Mouse (Mus musculus): ENCODE results near the gene March10. TPM values are rescaled to one million over a fixed set of nuclear protein-coding genes. Genes with fewer than 3 reads are reported as not detected.

March10 gene
- polyA plus RNA-seq, 1 experiment: 0.87 TPM

DNA sequence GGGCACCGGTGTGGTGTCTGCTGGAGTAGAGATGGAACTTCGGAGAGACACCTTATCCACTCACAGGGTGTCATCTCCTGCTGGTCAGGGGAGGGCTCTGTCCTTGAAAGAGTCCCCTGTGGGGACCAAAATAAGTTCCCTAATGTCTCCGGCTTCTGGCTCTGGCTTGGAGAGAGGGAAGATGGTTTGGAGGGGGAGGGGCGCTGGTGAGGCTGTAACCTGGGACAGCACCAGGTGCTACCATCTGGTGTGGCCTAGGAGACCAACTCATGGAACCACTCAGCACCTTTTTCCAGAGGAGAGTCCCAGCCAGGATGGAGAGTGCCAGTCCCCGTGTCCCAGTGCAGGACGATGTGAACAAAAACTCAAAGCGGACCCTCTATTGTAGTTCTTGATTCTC, 105.9 kb downstream of the March10 start:
- H3K27me3 ChIP-seq (replicated peaks): peaks cover 70% of the 10 kb centered on the region
- no peaks in the 10 kb centered on the region for H3K9me3 ChIP-seq
- TF ChIP-seq GATA1 (IDR thresholded peaks at IDR 0.05; ENCODE audit: borderline replicate concordance, low read length): no peak
- no peak for TF ChIP-seq FLI1 (IDR thresholded peaks at IDR 0.05; ENCODE audit: low read length)
- peaks cover 14% of the 10 kb centered on the region for H3K4me1 ChIP-seq
- no peaks in the 10 kb centered on the region for H3K36me3 ChIP-seq (replicated peaks; ENCODE audit: low read length)
- H3K4me3 ChIP-seq (replicated peaks): no peak overlapping the region

DNA sequence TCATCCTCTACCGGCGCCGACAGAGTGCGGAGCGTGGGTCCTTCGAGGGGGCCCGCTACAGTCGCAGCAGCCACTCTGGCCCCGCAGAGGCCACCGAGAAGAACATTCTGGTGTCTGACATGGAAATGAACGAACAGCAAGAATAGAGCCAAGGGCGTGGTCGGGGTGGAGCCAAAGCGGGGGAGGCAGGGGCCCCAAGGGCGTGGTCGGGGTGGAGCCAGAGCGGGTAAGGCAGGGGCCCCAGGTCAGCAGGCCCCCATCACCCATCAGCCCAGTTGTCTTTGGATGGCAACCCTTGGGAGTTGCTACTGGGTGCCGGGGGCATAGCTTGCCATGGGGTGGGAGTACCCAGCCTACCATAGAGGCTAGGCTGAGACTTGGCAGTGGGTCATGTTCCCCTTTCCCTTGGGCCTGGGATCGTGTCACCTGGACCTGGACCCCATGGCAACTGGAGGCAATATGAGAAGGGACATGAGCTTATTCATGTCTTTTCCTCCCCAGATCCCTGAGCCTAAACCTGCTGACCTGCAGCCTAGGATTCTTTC, 106.7 kb downstream of the March10 start:
- no peak for TF ChIP-seq GATA1 (IDR thresholded peaks at IDR 0.05; ENCODE audit: borderline replicate concordance, low read length)
- no peak for TF ChIP-seq FLI1 (IDR thresholded peaks at IDR 0.05; ENCODE audit: low read length)
- peaks cover 14% of the 10 kb centered on the region for H3K4me1 ChIP-seq
- no peak overlapping the region for H3K4me3 ChIP-seq (replicated peaks)

DNA sequence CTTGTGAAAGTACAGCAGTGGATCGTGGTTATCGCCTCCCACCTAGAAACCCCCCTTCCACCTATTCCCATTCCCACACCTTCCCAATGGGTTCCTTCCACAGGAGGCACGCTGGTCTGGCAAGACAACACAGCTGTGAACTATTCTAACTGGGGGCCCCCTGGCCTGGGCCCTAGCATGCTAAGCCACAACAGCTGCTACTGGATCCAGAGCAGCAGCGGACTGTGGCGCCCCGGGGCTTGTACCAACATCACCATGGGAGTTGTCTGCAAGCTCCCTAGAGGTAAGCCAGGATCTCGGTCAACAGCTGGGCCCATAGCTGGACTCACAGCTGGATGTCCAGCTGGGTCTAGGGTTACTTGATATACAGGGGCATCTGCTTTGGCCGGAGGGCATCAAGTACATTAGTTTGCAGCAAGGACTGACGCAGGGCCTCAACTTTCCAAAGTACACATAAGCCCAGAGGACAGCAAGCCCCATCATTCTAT, 108.0 kb downstream of the March10 start:
- peaks cover 14% of the 10 kb centered on the region for H3K4me1 ChIP-seq
- no peak overlapping the region for H3K4me3 ChIP-seq (replicated peaks)
- H3K9me3 ChIP-seq: no peaks in the 10 kb centered on the region
- H3K27me3 ChIP-seq (replicated peaks): peaks cover 53% of the 10 kb centered on the region
- H3K36me3 ChIP-seq (replicated peaks; ENCODE audit: low read length): no peaks in the 10 kb centered on the region
- TF ChIP-seq GATA1 (IDR thresholded peaks at IDR 0.05; ENCODE audit: borderline replicate concordance, low read length) (no peak), FLI1 (IDR thresholded peaks at IDR 0.05; ENCODE audit: low read length) (no peak)

More for the DNA sequence above, 106.7 kb downstream of the March10 start:
- Histone ChIP-seq H3K36me3 (replicated peaks; ENCODE audit: low read length) (no peaks in the 10 kb centered on the region), H3K9me3 (no peaks in the 10 kb centered on the region), H3K27me3 (replicated peaks) (peaks cover 65% of the 10 kb centered on the region)

DNA sequence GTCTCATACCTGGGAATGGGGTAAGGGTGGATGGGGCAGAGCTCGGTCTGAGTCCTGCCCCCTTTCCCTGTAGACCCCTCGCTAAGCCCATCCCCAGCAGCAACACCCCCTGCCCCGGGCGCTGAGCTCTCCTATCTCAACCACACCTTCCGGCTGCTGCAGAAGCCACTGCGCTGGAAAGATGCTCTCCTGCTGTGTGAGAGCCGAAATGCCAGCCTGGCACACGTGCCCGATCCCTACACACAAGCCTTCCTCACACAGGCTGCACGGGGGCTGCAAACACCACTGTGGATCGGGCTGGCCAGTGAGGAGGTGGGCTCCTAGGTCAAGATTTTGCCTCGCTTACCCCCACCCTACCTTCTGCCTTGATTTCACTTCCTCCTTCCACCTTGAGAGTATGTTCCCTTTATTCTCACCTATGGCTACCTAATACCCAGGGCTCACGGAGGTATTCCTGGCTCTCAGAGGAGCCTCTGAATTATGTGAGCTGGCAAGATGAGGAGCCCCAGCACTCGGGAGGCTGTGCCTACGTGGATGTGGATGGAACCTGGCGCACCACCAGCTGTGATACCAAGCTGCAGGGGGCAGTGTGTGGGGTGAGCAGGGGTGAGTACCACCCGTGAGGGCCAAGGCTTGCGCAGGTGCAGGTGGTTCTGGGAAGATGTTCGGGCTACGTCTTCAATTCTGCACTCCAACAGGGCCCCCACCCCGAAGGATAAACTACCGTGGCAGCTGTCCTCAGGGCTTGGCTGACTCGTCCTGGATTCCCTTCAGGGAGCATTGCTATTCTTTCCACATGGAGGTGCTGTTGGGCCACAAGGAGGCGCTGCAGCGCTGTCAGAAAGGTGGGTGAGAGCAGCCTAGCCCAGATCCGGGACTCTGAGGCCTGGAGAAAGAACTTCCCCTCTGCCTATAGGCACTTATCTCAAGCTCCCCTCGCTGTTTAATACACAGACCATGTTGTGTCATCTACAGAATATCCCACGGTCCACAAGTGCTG, 109.1 kb downstream of the March10 start:
- no peaks in the 10 kb centered on the region for H3K36me3 ChIP-seq (replicated peaks; ENCODE audit: low read length)

DNA sequence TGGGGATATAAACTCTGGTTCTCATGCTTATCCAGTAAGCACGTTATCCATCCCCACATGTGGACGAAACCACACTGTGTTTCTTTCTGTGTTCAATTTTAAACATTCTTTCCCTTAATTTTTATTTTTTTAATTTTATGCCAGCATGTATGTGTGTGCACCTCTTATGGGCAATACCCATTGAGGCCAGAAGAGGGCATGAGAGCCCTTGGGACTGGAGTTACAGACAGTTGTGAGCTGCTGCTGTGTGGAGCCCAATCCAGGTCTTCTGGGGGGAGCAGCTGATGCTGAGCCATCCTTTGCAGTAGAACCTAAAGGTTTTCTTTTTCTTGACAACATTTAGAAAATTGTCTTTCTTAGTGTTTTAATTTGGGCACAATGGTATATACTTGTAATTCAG, 111.3 kb downstream of the March10 start:
- Histone ChIP-seq H3K27me3 (replicated peaks) (peaks cover 45% of the 10 kb centered on the region), H3K4me1 (peaks cover 14% of the 10 kb centered on the region), H3K4me3 (replicated peaks) (no peak overlapping the region), H3K36me3 (replicated peaks; ENCODE audit: low read length) (no peaks in the 10 kb centered on the region), H3K9me3 (no peaks in the 10 kb centered on the region)
- TF ChIP-seq FLI1 (IDR thresholded peaks at IDR 0.05; ENCODE audit: low read length): no peak
- TF ChIP-seq GATA1 (IDR thresholded peaks at IDR 0.05; ENCODE audit: borderline replicate concordance, low read length): no peak

More for the DNA sequence above, 109.1 kb downstream of the March10 start:
- peak overlapping the region; percentile 81 for H3K4me3 ChIP-seq (replicated peaks)
- H3K4me1 ChIP-seq: peaks cover 14% of the 10 kb centered on the region
- TF ChIP-seq GATA1 (IDR thresholded peaks at IDR 0.05; ENCODE audit: borderline replicate concordance, low read length) (no peak), FLI1 (IDR thresholded peaks at IDR 0.05; ENCODE audit: low read length) (no peak)
- peaks cover 51% of the 10 kb centered on the region for H3K27me3 ChIP-seq (replicated peaks)
- H3K9me3 ChIP-seq: no peaks in the 10 kb centered on the region

DNA sequence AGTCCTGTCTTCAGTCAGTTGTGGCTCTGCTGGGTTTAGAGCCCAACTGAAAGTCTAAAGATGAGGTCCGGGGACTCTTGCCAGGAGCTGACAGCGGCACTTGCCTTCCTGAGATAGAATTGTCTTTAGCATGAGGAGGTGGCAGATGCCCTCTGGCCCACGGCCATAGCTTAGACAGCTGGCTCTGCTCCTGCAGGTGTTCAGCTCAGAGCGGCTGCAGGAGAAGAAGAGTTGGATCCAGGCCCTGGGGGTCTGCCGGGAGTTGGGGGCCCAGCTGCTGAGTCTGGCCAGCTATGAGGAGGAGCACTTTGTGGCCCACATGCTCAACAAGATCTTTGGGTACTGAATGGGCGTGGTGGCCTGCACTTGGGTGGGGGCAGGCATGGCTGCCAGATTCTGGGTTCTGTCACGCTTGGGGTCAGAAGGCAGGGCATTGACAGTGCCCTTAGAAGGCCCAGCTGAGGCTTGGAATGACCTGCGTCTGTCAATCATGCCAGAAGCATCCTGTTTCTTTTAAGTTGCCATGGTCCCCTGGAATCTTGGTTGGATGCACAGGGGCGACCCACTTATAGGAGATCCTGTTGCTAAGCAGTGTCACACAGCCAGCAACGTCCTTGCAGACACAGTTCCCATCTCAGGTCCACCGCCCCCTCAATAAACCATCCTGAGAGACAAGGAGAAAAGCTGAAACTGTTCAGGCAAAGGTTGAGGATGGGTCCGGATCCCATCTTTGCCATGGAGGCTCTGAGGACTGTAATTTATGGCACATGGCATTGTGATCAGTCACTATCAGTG, 117.7 kb downstream of the March10 start:
- no peaks in the 10 kb centered on the region for H3K9me3 ChIP-seq
- no peak overlapping the region for H3K4me3 ChIP-seq (replicated peaks)
- H3K36me3 ChIP-seq (replicated peaks; ENCODE audit: low read length): no peaks in the 10 kb centered on the region
- peaks cover 60% of the 10 kb centered on the region for H3K27me3 ChIP-seq (replicated peaks)
- TF ChIP-seq FLI1 (IDR thresholded peaks at IDR 0.05; ENCODE audit: low read length) (no peak), GATA1 (IDR thresholded peaks at IDR 0.05; ENCODE audit: borderline replicate concordance, low read length) (no peak)
- H3K4me1 ChIP-seq: no peaks in the 10 kb centered on the region

DNA sequence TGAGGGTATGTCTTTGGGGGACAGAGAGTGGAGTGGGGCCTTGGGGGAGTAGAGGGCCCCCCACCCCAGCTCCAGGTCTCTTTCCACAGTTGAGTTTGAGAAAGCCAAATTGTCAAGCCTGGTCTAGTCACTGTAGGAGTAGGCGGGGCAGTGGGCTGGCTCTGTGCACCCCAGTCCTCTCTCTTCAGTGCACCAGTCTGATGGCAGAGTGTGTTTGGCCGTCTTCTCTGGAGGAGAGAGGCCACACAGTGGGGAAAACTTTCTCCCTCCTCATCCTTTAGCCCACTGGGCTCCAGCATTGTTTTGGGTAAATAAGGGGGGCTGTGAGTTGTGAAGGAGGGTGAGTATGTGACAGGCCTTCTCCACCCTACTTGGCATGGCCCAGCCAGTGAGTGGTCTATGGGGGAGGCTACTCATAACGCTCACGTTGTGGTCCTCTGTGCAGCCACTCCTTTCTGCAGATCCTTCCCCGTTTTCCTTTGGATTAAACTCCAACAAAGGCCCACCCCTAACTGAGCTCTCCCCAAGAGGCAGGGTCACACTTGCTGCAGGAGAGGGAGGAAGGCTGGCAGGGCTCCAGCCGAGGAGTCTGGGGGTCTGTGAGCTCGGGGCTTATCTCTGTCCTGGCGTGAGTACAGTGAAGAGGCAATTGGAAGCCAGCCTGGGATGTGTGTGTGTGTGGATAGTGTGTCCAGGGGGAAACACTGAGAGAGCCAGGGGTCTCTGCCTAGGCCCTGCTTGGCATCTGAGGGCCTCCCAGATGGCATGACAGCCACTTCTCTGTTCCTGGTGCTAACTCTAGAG, 122.5 kb downstream of the March10 start:
- no peak overlapping the region for H3K4me3 ChIP-seq (replicated peaks)
- TF ChIP-seq FLI1 (IDR thresholded peaks at IDR 0.05; ENCODE audit: low read length) (no peak), GATA1 (IDR thresholded peaks at IDR 0.05; ENCODE audit: borderline replicate concordance, low read length) (no peak)
- H3K9me3 ChIP-seq: no peaks in the 10 kb centered on the region
- H3K36me3 ChIP-seq (replicated peaks; ENCODE audit: low read length): no peaks in the 10 kb centered on the region
- H3K4me1 ChIP-seq: no peaks in the 10 kb centered on the region
- peaks cover 71% of the 10 kb centered on the region for H3K27me3 ChIP-seq (replicated peaks)

DNA sequence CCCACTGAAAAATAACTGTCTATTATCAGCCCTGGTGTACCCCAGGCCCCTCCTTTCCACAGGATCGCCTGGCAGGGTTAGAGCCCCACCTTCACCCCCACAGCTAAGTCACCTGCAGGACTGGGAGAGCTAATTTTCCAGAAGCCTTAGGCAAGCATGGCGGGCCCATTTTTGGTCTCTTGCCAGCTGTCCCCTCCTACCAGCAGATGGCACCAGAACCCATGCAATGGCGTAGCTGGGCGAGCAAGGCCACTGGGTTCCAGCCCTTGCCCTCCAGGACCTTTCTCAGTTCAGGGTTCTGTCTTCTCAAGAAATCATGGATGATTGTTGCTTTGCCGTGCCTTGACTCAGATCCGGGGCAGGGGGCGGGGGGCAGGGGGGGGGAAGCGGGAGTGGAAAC, 124.1 kb downstream of the March10 start:
- H3K4me1 ChIP-seq: no peaks in the 10 kb centered on the region
- H3K36me3 ChIP-seq (replicated peaks; ENCODE audit: low read length): no peaks in the 10 kb centered on the region
- H3K27me3 ChIP-seq (replicated peaks): peaks cover 75% of the 10 kb centered on the region
- no peak overlapping the region for H3K4me3 ChIP-seq (replicated peaks)
- TF ChIP-seq FLI1 (IDR thresholded peaks at IDR 0.05; ENCODE audit: low read length) (no peak), GATA1 (IDR thresholded peaks at IDR 0.05; ENCODE audit: borderline replicate concordance, low read length) (no peak)
- no peaks in the 10 kb centered on the region for H3K9me3 ChIP-seq

DNA sequence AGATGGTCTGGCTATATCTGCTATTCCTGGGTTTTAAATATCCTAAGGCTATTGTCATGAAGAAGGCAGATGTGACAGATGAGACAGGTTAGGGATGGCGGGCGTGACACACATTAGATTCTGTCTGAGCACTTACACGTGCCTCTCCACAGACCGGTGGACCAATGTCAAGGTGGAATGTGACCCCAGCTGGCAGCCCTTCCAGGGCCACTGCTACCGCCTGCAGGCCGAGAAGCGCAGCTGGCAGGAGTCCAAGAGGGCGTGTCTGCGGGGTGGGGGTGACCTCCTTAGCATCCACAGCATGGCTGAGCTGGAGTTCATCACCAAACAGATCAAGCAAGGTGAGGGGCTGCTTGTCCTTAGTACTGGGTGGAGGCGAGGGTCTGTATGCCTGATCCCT, 124.8 kb downstream of the March10 start:
- no peaks in the 10 kb centered on the region for H3K9me3 ChIP-seq
- peaks cover 76% of the 10 kb centered on the region for H3K27me3 ChIP-seq (replicated peaks)
- H3K4me1 ChIP-seq: 0 out of 2 replicates have a peak, but pooled peaks cover 3% of the 10 kb centered on the region
- H3K36me3 ChIP-seq (replicated peaks; ENCODE audit: low read length): no peaks in the 10 kb centered on the region
- no peak overlapping the region for H3K4me3 ChIP-seq (replicated peaks)
- no peak for TF ChIP-seq GATA1 (IDR thresholded peaks at IDR 0.05; ENCODE audit: borderline replicate concordance, low read length)
- no peak for TF ChIP-seq FLI1 (IDR thresholded peaks at IDR 0.05; ENCODE audit: low read length)

Data from megakaryocyte, embryonic 14.5 days (primary cell).